Mouse (Mus musculus) forebrain, embryonic 16.5 days (tissue): Measurements from ENCODE around the gene Pde5a. TPM values are rescaled to one million over a fixed set of nuclear protein-coding genes. Genes with fewer than 3 reads are reported as not detected.

Source experiments
- ATAC-seq: fragments of 200-750 bp; cut with Nextera tagmentation; 2 replicates; pipeline ENCODE4 v1.8.0; 2017; ENCODE audit warnings: mild to moderate bottlenecking, moderate library complexity
- H3K27ac ChIP-seq: fragments of 300-500 bp; sonication (generic); 2 replicates; pipeline ENCODE4 v1.5.1; 2014; ENCODE audit warnings: low read length, control low read depth
- H3K27me3 ChIP-seq: fragments of 300-500 bp; sonication (generic); replicated peaks from 2 replicates; pipeline ENCODE4 v1.6.1; 2014; ENCODE audit warnings: low read length; ENCODE audit not compliant: control insufficient read depth, insufficient read depth
- H3K36me3 ChIP-seq: fragments of 300-500 bp; sonication (generic); 2 replicates; pipeline ENCODE4 v1.6.1; 2014; ENCODE audit not compliant: control insufficient read depth, insufficient read depth
- H3K4me1 ChIP-seq: fragments of 300-500 bp; sonication (generic); replicated peaks from 2 replicates; pipeline ENCODE4 v1.6.1; 2014; ENCODE audit warnings: low read length; ENCODE audit not compliant: control insufficient read depth, insufficient read depth
- H3K4me2 ChIP-seq: fragments of 300-500 bp; sonication (generic); 2 replicates; pipeline ENCODE4 v1.6.1; 2014; ENCODE audit warnings: mild to moderate bottlenecking, low read length, control low read depth
- H3K4me3 ChIP-seq: fragments of 300-500 bp; sonication (generic); replicated peaks from 2 replicates; pipeline ENCODE4 v1.5.1; 2014; ENCODE audit warnings: mild to moderate bottlenecking, low read length, control low read depth
- H3K9ac ChIP-seq: fragments of 300-500 bp; sonication (generic); replicated peaks from 2 replicates; pipeline ENCODE4 v1.6.1; 2014; ENCODE audit warnings: low read depth, low read length, control low read depth
- H3K9me3 ChIP-seq: fragments of 300-500 bp; sonication (generic); 2 replicates; pipeline ENCODE4 v1.6.1; 2016; ENCODE audit warnings: low read length; ENCODE audit not compliant: control insufficient read depth
- WGBS: fragments of 180-500 bp; shearing (Covaris S2); extraction: QIAGEN DNeasy Blood & Tissue Kit; methylation state at CpG from one replicate; pipeline ENCODE4 v1.1.7; 2014; 5-methylcytosine and 5-hydroxymethylcytosine counted together
- polyA plus RNA-seq: library from polyadenylated mRNA; unstranded; fragments of >200 nt; fragmentation: Nextera tagmentation; extraction: Ambion mirVana; gene quantifications from 2 replicates; pipeline ENCODE4 v1.2.1, GENCODE M21; 2015

Gene Pde5a
- 2.8 and 3.2 TPM in 2 replicates for polyA plus RNA-seq

DNA sequence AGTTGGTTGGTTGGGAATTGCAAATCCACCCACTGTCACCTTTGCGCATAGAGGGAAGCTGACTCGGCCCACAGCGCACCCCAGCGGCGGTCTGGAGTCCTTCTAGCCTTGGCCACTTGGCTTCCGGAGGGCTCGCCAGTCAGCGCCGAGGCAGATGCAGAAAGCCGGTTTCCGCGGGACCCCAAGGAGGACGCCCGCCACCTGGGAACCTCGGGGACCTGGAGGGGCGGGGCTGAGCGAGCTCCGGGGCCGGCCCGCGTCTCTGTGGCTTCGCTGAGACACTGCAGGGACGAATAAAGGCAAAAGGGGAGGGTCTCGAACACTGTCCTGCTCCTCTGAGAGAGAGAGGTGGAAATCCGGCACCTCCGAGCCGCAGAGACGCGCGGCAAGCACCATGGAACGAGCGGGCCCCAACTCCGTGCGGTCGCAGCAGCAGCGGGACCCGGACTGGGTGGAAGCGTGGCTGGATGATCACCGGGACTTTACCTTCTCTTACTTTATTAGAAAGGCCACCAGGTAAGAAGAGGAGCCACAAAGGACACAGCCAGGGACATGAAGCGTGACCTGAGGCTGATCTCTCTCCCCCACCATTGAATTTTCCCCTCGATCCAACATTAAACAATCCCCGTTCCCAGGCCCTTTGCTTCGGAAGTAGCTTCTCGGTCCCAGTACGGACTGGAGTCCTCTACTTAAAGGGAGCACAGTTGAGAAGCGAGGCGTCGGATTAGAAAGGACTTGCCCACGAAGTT lies at the start of gene Pde5a:
TSS of gene Pde5a (plus strand) at position 96 of the 749 bp plus-strand sequence.
- H3K27me3 ChIP-seq, result no peaks in the 10 kb centered on the region
- H3K27ac ChIP-seq, result peak within 1 kb of the TSS; percentile 87
- H3K9me3 ChIP-seq, result no peaks in the 10 kb centered on the region
- under 1% methylated on average over 49 of the region's 49 CpGs for WGBS
- peak within 1 kb of the TSS; percentile 95 for H3K4me2 ChIP-seq
- peak; percentile 57 for ATAC-seq
- H3K4me3 ChIP-seq, result peak within 1 kb of the TSS; percentile 77
- peak within 1 kb of the TSS; percentile 95 for H3K9ac ChIP-seq
- H3K36me3 ChIP-seq, result no peaks in the 10 kb centered on the region
- H3K4me1 ChIP-seq, result peaks cover 11% of the 10 kb centered on the region

DNA sequence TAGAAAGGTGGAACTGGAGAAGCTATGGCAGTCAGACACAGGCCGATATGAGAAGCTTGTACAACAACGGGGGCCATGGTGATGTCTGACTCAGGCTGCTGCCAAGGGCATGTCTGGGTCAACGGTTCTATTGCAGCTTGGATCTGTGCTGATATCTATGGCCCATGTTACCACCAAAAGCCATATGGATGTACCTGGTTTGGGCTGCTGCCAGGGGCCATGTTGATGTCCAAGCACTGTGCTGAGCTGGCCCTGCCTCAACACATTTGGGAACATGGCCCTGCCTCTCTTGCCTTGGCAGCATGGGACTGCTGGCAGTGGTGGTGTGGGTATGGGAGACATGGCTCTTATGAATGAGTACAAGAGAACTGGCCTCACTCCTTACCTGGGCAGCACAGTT lies 47.9 kb upstream of the Pde5a start:
- Histone ChIP-seq H3K9ac (no peak overlapping the region), H3K36me3 (no peaks in the 10 kb centered on the region), H3K4me3 (no peak overlapping the region), H3K27ac (no peak overlapping the region), H3K9me3 (no peaks in the 10 kb centered on the region), H3K4me2 (no peak overlapping the region), H3K27me3 (no peaks in the 10 kb centered on the region), H3K4me1 (no peaks in the 10 kb centered on the region)
- WGBS, result 91% methylated on average over 3 of the region's 3 CpGs
- no peak for ATAC-seq

DNA sequence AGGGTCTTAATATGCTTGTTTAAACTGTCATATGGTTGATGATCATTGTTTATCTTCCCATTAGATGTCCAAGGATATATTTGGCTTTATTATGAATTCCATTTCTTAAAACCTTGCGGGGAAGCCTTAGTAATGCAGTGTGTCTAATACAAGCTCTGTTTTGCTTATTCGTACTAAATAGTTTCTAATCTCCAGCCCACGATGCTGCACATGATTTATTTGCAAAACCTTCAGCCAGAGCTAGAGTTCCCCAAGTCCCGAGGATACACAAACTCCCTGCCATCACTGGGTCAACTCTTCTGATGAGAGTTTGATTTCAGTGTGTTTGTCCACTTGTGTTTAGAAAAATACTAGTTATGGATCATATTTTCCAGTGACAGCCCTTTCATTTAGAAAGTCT lies 46.4 kb upstream of the Pde5a start:
- Histone ChIP-seq H3K9me3 (no peaks in the 10 kb centered on the region), H3K27me3 (no peaks in the 10 kb centered on the region), H3K36me3 (no peaks in the 10 kb centered on the region), H3K9ac (no peak overlapping the region), H3K27ac (no peak overlapping the region), H3K4me1 (no peaks in the 10 kb centered on the region), H3K4me2 (no peak overlapping the region), H3K4me3 (no peak overlapping the region)
- ATAC-seq, result no peak
- 86% methylated on average over 4 of the region's 4 CpGs for WGBS

DNA sequence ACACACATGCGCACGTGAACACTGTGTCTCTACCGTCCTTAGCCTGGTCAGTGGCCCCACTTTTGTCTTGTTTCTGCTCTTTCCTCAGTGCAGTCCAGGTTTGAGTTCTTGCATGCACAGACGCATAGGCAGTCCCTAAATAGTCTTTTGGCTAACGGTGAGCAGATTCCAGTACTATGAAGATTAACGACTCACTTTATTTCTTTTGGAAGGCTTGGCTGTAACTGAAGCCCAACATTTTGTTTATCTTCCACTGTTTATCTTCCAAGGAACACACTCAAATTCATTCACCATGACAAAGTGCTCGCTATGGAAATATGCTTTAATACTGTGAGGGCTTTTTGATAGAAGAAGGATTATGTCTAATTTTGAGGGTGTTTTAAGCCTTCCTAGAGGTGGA lies 43.9 kb upstream of the Pde5a start:
- Histone ChIP-seq H3K9me3 (no peaks in the 10 kb centered on the region), H3K4me2 (no peak overlapping the region)
- ATAC-seq, result no peak

DNA sequence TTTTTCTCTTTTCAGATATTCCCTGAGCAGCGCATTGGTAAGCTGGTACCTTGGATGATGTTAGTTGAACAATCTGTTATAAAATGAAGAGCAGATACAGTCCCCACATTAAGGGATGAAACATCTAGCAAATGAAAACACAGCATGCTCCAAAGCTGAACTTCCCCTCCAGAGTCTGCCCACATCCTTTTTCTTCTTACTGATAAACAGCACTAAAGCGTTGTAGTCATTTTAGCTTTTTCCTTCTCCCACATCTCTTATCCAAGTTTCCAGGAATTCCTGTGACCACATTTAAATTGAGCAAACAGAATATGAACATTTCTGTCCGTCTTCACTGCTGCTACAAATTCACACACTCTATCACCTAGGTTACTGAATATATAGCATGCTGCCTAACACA lies 35.7 kb upstream of the Pde5a start:
- WGBS, result 89% methylated on average over 3 of the region's 3 CpGs
- H3K9ac ChIP-seq, result no peak overlapping the region
- no peaks in the 10 kb centered on the region for H3K36me3 ChIP-seq
- ATAC-seq, result no peak
- H3K27me3 ChIP-seq, result no peaks in the 10 kb centered on the region
- H3K4me3 ChIP-seq, result no peak overlapping the region
- no peaks in the 10 kb centered on the region for H3K9me3 ChIP-seq
- H3K27ac ChIP-seq, result no peak overlapping the region
- no peaks in the 10 kb centered on the region for H3K4me1 ChIP-seq
- no peak overlapping the region for H3K4me2 ChIP-seq

More for the DNA sequence above, 43.9 kb upstream of the Pde5a start:
- Histone ChIP-seq H3K4me1 (no peaks in the 10 kb centered on the region), H3K36me3 (no peaks in the 10 kb centered on the region), H3K9ac (no peak overlapping the region), H3K4me3 (no peak overlapping the region), H3K27ac (no peak overlapping the region), H3K27me3 (no peaks in the 10 kb centered on the region)
- WGBS, result 62% methylated on average over 7 of the region's 7 CpGs

DNA sequence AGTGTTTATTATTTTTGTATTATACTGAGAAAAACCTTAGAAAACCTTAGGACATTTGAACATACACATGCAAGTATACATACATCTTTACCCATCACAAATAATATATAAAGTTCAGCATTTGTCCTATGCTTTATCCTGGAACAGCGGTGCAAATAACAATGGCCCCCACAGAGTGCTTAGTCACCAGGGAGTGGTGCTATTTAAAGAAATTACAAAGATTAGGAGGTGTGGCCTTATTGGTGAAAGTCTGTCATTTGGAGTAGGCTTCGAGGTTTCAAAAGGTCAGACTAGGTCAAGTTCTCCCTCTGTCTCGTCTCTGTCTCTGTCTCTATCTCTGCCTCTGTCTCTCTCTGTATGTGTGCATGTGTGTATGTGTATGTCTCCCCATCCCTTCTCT lies 32.9 kb upstream of the Pde5a start:
- no peaks in the 10 kb centered on the region for H3K27me3 ChIP-seq
- H3K9ac ChIP-seq, result no peak overlapping the region
- WGBS, result 69% methylated on average over 3 of the region's 3 CpGs
- H3K36me3 ChIP-seq, result no peaks in the 10 kb centered on the region
- H3K27ac ChIP-seq, result no peak overlapping the region
- no peak for ATAC-seq
- no peaks in the 10 kb centered on the region for H3K4me1 ChIP-seq
- H3K4me3 ChIP-seq, result no peak overlapping the region
- no peaks in the 10 kb centered on the region for H3K9me3 ChIP-seq
- no peak overlapping the region for H3K4me2 ChIP-seq

DNA sequence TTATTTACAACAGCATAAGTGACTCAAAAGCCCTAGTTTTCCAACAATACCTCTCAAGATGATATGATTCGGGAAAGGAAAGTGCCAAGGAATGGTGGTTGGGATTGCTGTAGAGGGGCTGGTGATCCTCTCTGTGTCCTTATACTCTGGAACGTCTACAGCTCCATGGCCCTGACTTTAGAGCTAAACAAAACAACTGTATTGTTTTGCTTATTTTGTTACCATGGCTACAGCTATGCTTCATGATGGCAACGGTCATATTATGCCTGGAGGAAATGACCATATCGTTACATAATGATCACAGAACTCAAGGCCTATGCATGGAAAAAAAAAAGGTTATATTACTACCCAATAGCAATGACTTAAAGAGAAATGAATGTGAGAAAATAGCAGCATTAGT lies 32.1 kb upstream of the Pde5a start:
- H3K27me3 ChIP-seq, result no peaks in the 10 kb centered on the region
- H3K4me2 ChIP-seq, result no peak overlapping the region
- no peaks in the 10 kb centered on the region for H3K9me3 ChIP-seq
- 80% methylated on average over 4 of the region's 4 CpGs for WGBS
- no peaks in the 10 kb centered on the region for H3K4me1 ChIP-seq
- H3K36me3 ChIP-seq, result no peaks in the 10 kb centered on the region
- H3K9ac ChIP-seq, result no peak overlapping the region
- no peak overlapping the region for H3K4me3 ChIP-seq
- no peak overlapping the region for H3K27ac ChIP-seq
- ATAC-seq, result no peak

DNA sequence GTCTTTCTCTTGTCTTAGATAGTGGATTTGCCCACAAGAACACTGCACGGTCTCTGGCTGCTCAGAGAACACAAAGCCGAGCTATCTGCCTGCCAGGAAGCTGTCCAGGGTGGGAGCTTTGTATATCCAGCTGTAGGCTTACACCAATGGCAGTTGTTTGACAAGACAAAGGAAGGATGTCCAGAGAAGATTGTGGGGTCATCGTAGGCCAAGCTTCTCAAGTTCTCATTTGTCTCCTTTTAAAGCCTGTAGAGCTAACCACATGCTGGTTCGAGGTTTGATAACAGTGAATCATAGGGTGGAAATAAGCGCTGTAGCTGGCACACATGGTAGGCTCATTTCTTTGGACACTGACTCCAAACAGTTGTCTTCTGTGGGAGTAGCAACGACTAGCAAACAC lies 24.5 kb upstream of the Pde5a start:
- Histone ChIP-seq H3K9me3 (no peaks in the 10 kb centered on the region), H3K36me3 (no peaks in the 10 kb centered on the region), H3K4me2 (no peak overlapping the region), H3K4me1 (no peaks in the 10 kb centered on the region), H3K27me3 (no peaks in the 10 kb centered on the region), H3K27ac (no peak overlapping the region), H3K4me3 (no peak overlapping the region), H3K9ac (no peak overlapping the region)
- ATAC-seq, result no peak
- WGBS, result 25% methylated on average over 6 of the region's 6 CpGs

DNA sequence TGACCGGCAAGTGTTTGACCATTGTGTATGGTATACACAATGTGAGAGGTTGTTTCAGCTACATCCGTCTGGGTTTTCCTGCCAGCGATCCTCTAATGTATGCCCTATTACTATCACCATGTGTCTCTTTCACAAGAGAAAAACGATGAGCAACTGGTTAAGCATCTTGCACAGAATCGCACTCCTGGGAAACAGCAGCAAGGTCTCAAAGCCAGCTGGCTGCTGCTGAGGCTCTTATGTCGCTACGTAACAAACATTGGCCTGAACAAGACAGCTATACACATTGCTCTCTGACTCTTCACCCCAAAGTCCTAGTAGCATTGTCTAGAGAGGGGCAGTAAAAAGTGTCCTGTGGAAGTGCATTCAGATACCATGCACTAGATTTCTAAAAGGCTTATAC lies 23.5 kb upstream of the Pde5a start:
- 87% methylated on average over 7 of the region's 7 CpGs for WGBS
- no peak overlapping the region for H3K27ac ChIP-seq
- ATAC-seq, result no peak
- H3K36me3 ChIP-seq, result no peaks in the 10 kb centered on the region
- no peaks in the 10 kb centered on the region for H3K9me3 ChIP-seq
- H3K4me1 ChIP-seq, result no peaks in the 10 kb centered on the region
- H3K27me3 ChIP-seq, result no peaks in the 10 kb centered on the region
- H3K4me3 ChIP-seq, result no peak overlapping the region
- no peak overlapping the region for H3K4me2 ChIP-seq
- no peak overlapping the region for H3K9ac ChIP-seq

DNA sequence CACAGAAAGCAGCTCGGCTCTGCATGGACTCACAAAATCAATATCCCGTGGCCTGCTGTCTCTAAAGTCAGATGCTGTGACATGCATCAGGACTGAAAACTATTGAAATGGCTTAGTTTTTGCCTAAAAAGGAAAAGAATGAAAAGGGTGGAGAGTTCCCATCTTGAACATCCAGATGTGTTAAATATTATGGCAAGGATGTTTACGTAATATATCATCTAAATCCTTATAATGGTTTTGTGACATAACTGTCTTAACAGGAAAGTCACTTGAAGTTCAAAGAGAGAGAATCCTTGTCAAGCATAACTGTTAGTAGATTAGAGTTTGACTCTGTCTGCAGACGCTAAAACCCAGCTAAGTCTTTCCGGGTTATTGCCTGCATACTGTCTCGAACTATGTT lies 20.3 kb upstream of the Pde5a start:
- Histone ChIP-seq H3K4me1 (no peaks in the 10 kb centered on the region), H3K9ac (no peak overlapping the region), H3K4me3 (no peak overlapping the region), H3K27ac (no peak overlapping the region), H3K4me2 (no peak overlapping the region), H3K9me3 (no peaks in the 10 kb centered on the region), H3K27me3 (no peaks in the 10 kb centered on the region), H3K36me3 (no peaks in the 10 kb centered on the region)
- no peak for ATAC-seq
- WGBS, result 77% methylated on average over 6 of the region's 6 CpGs
